Mouse (Mus musculus) kidney, adult 2 months (tissue): Measurements from ENCODE around the gene Gm12216. TPM values are rescaled to one million over a fixed set of nuclear protein-coding genes. Genes with fewer than 3 reads are reported as not detected.

Experiments
- DNase-seq: peaks from one replicate; pipeline ENCODE4 v3.0.0; 2021
- H3K27ac ChIP-seq: fragments of 200-500 bp; 2 replicates; pipeline ENCODE4 v1.5.1; 2012; ENCODE audit warnings: low read depth, low read length, control low read depth, inconsistent platforms; ENCODE audit not compliant: insufficient read depth
- H3K27me3 ChIP-seq: fragments of 200-500 bp; replicated peaks from 2 replicates; pipeline ENCODE4 v1.6.1; 2012; ENCODE audit warnings: mild to moderate bottlenecking, moderate library complexity, low read length, inconsistent platforms; ENCODE audit not compliant: control insufficient read depth, insufficient read depth
- H3K36me3 ChIP-seq: fragments of 200-500 bp; 2 replicates; pipeline ENCODE4 v1.6.1; 2012; ENCODE audit warnings: mild to moderate bottlenecking, moderate library complexity, low read length, inconsistent platforms; ENCODE audit not compliant: control insufficient read depth, insufficient read depth
- H3K4me1 ChIP-seq: fragments of 200-500 bp; 2 replicates; pipeline ENCODE4 v1.6.1; 2011; ENCODE audit warnings: low read length; ENCODE audit not compliant: control insufficient read depth, insufficient read depth
- H3K4me3 ChIP-seq: fragments of 200-500 bp; 2 replicates; pipeline ENCODE4 v1.5.1; 2011; ENCODE audit warnings: mild to moderate bottlenecking, low read depth, low read length, control low read depth; ENCODE audit not compliant: insufficient read depth
- CTCF ChIP-seq: fragments of 200-500 bp; conservative IDR thresholded peaks from 2 replicates; pipeline ENCODE4 v1.5.1; 2011; ENCODE audit warnings: low read depth, mild to moderate bottlenecking, control low read depth, low read length, moderate library complexity, mixed read lengths; ENCODE audit not compliant: insufficient read depth, insufficient read length
- POLR2A ChIP-seq: fragments of 200-500 bp; IDR thresholded peaks from one replicate; pipeline ENCODE4 v1.6.1; 2011; ENCODE audit warnings: low read depth, low read length, control low read depth
- WGBS: fragments of 180-500 bp; shearing (Covaris S2); methylation state at CpG from one replicate; pipeline ENCODE4 v1.1.7; 2018; 5-methylcytosine and 5-hydroxymethylcytosine counted together
- polyA plus RNA-seq: library from polyadenylated mRNA; depleted of rRNA; stranded (reverse); fragments of >200 nt; gene quantifications from 2 replicates; pipeline ENCODE4 v1.2.3, GENCODE M21; 2012

Gene Gm12216
- polyA plus RNA-seq, 1 experiment: 5.4 TPM

DNA sequence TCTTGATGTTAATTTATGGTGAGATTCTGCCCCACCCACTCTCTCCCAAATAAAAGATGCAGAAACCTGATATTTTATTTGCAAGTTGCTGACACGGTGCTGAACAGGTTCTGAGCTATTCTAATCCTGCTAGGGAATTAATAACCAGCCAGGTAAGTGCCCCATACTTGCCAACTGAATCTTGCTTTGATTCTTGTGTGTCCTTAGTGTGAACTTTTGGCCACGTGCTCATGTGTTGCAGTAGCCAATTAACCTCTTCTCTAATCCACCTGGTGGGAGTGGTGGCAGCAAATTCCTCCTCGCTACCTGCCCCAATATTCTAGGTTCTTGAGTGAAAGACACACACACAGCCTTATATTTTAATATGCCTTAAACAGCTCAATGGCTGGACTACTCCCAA lies 39.9 kb upstream of the Gm12216 start:
- no peak overlapping the region for H3K4me3 ChIP-seq
- no peak for TF ChIP-seq POLR2A
- no peak for TF ChIP-seq CTCF
- 0 out of 2 replicates have a peak overlapping the region, but pooled peaks have one; percentile 26 for H3K27ac ChIP-seq
- no peaks in the 10 kb centered on the region for H3K36me3 ChIP-seq
- WGBS: 23% methylated on average over 3 of the region's 3 CpGs
- peaks cover 13% of the 10 kb centered on the region for H3K4me1 ChIP-seq
- H3K27me3 ChIP-seq: no peaks in the 10 kb centered on the region
- DNase-seq: peak; percentile 88

DNA sequence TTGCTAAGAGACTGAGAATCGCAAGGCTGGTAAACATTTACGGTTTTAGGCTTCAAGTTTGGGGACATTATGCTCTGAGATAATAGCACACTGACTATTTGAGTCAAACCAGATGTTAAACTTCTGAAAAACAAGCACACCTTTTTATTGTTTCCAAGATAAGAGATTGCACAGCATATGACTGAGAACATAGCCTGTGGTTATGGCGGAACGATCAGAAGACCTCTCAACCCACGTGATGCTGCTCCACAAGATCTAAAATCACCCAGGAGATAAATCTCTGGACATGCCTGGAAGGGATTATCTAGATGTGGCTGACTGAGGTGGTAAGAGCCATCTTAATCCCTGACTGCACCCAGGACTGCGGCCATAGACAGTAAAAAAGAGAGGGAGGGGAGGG lies 37.9 kb upstream of the Gm12216 start:
- Histone ChIP-seq H3K4me1 (peaks cover 6% of the 10 kb centered on the region; the same call in 1 of the 2 replicates), H3K27ac (no peak overlapping the region), H3K27me3 (no peaks in the 10 kb centered on the region), H3K4me3 (no peak overlapping the region), H3K36me3 (no peaks in the 10 kb centered on the region)
- no peak for DNase-seq
- whole genome bisulfite sequencing: 86% methylated on average over 6 of the region's 6 CpGs
- TF ChIP-seq CTCF (no peak), POLR2A (no peak)

DNA sequence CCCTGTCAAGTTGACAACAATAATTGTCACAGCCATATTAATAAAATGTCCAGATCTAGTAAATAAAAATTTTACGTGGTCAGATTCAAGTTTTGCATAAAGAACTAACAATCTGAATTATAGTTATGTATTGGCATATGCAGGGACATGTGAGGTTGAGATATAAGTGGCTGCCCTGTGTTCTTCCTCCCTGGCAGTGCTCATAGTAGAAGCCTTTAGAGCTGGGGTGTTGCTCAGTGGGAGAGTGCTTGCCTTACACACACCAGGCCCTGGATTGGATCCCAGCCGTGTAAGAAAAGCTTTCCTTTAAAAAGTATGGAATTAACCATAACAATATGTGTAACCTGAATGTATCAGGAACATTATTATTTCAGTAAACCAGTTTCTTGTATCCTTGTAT lies 34.4 kb upstream of the Gm12216 start:
- no peak for DNase-seq
- 67% methylated on average over 2 of the region's 2 CpGs for WGBS
- H3K4me3 ChIP-seq: no peak overlapping the region
- H3K27me3 ChIP-seq: no peaks in the 10 kb centered on the region
- TF ChIP-seq CTCF (no peak), POLR2A (no peak)
- peaks cover 11% of the 10 kb centered on the region; the same call in 1 of the 2 replicates for H3K4me1 ChIP-seq
- H3K27ac ChIP-seq: peak overlapping the region; percentile 76
- no peaks in the 10 kb centered on the region for H3K36me3 ChIP-seq

DNA sequence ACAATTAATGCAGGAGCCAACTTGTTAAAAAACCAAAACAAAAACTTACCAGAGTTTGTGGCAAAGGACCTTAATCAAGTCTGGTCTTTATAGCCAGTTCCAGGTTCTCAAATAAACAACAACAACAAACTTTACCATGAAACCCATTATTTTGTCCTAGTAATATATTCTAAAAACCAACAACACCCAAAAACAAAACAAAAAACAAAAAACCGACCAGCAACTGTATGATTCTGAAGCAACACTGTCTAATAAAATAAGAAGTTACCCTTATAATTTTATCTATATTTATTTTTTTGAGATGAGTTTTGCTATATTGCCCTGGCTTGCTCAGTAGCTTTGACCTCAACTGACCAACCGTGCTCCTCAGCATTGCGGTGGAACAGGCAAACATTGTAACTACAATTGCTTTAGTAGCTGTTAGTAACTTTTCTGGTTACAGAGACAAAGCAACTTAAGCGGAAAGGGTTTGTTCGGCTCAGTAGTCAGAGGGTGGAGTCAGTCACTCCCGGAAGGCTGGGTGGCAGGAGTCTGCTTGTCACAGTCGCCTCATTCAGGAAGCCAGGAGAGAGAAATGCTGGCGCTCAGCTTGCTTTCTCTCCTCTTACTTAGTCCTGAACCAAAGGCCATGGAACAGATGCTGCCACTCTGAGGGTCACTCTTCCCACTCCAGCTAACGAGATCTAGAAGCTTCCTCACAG lies 33.8 kb upstream of the Gm12216 start:
- Histone ChIP-seq H3K36me3 (no peaks in the 10 kb centered on the region), H3K27ac (peak overlapping the region; percentile 76), H3K4me1 (peaks cover 16% of the 10 kb centered on the region; the same call in 1 of the 2 replicates), H3K27me3 (no peaks in the 10 kb centered on the region), H3K4me3 (no peak overlapping the region)
- TF ChIP-seq CTCF (no peak), POLR2A (no peak)
- WGBS: 26% methylated on average over 9 of the region's 9 CpGs
- DNase-seq: peak; percentile 76

DNA sequence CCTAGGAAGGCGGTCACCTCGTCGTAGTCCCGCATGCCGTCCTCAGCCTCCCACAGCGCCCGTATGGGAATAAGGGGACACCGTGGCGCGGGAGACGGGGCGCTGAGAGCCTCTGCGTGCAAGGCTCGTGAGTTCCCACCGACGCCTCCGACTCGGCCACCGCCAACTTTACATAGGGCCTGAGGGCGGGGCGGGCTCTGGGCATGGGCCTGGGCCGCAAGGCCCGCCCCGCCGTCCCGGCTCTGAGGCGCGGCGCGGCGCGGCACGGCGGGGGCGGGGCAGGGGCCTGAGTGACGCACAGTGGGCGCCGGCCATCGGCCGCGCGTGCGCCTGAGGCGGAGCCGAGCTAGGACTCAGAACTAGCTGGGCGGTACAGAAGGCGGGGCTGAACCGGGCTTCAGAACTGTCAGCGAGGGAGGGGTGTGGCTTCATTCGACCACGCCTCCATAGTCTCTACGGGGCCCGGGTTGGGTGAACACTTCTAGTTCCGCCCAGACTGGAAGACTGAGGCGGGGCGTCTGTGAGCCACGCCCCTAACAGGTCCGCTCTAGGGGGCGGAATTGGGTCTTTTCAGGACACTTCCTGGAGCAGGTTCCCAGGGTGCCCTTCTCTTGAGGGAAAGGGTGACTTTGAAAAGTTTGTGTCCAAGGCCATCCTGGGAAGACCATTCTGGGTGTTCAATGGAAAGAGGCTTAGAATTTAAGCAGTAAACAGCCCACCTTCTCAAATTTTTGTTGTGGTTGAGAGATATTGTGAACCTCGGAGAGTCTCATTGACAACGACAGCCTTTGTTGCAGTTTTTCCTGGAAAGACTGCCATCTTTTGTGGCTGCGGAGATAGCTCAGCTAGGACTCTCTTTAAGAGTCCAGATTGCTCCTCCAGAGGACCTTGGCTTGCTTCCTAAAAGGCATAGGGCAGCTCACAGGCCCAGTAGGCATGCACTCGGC lies 32.7 kb upstream of the Gm12216 start, which contains the start of gene Slc22a5:
Gene Slc22a5 (minus strand): TSS at position 156 of the 947 bp plus-strand sequence.
- Histone ChIP-seq H3K4me3 (peak within 1 kb of the TSS; percentile 94), H3K36me3 (no peaks in the 10 kb centered on the region; the same call in 1 of the 2 replicates), H3K27ac (peak within 1 kb of the TSS; percentile 100), H3K27me3 (no peaks in the 10 kb centered on the region), H3K4me1 (peaks cover 16% of the 10 kb centered on the region; the same call in 1 of the 2 replicates)
- TF ChIP-seq CTCF (no peak), POLR2A (peak; percentile 93)
- DNase-seq: peak; percentile 100
- WGBS: 2% methylated on average over 63 of the region's 63 CpGs

DNA sequence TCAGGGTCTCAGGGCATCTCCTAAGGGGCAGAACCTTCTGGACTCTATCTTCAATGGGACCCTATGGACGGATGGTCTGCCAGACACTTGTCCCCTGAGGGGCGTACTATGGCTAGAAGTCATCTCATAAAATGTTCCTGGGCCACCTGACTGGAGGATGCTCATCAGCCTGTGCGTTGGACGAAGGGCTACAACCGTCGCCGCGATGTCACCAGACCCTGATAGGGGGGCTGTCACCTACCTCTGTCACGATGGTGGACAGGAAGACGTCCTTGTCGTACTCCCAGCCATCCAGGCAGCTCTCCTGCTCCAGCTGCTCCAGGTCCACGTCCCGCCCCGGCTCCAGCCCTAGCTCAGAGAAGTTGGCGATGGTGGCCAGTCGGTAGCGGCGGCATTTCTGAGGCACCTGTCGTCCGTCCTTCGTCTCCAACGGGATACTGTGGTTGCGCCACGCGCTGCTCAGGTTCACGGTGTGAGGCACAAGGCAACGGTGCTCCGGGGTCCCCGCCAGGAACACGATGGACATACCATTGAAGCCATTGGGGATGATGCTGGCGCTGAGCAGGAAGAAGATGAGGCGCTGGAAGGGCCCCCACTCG lies 31.9 kb upstream of the Gm12216 start:
- no peak for DNase-seq
- no peak for TF ChIP-seq POLR2A
- no peak for TF ChIP-seq CTCF
- Histone ChIP-seq H3K27ac (peak overlapping the region; percentile 95), H3K4me1 (peaks cover 19% of the 10 kb centered on the region; the same call in 1 of the 2 replicates), H3K36me3 (no peaks in the 10 kb centered on the region; the same call in 1 of the 2 replicates), H3K4me3 (peak overlapping the region; percentile 94), H3K27me3 (no peaks in the 10 kb centered on the region)
- 2% methylated on average over 33 of the region's 33 CpGs for WGBS
